Mouse (Mus musculus): ENCODE data around the gene Cd200r3. TPM values are rescaled to one million over a fixed set of nuclear protein-coding genes. Genes with fewer than 3 reads are reported as not detected.

Cd200r3 gene
- polyA plus RNA-seq, 1 experiment, result not detected

GRCm38 (mm10) chr16:45020669-45021309, 77.3 kb downstream of the Cd200r3 start:
- no peaks in the 10 kb centered on the region for H3K79me2 ChIP-seq (ENCODE audit: control insufficient read depth, insufficient read depth)
- TF ChIP-seq MYOD1 (IDR thresholded peaks at IDR 0.05; ENCODE audit: control insufficient read depth in 1 of 3, insufficient read length in 2 of 3, low read depth in 2 of 3) (no peak), REST (IDR thresholded peaks at IDR 0.05; ENCODE audit: insufficient read depth, insufficient read length) (no peak), POLR2AphosphoS2 (IDR thresholded peaks at IDR 0.05; ENCODE audit: insufficient read length, low read depth) (no peak), SRF (IDR thresholded peaks at IDR 0.05; ENCODE audit: control insufficient read depth, insufficient read length, low read depth) (no peak), E2F4 (IDR thresholded peaks at IDR 0.05; ENCODE audit: insufficient read depth) (no peak), TCF12 (IDR thresholded peaks at IDR 0.05; ENCODE audit: insufficient read depth, poor library complexity, severe bottlenecking) (no peak), MYOG (IDR thresholded peaks at IDR 0.05; ENCODE audit: control insufficient read depth in 1 of 3, insufficient read depth in 1 of 3, insufficient read length in 2 of 3, low read depth in 2 of 3) (no peak), MAX (IDR thresholded peaks at IDR 0.05; ENCODE audit: low read depth) (no peak), POLR2A (IDR thresholded peaks at IDR 0.05; ENCODE audit: insufficient read length, low read depth) (no peak), CEBPB (IDR thresholded peaks at IDR 0.05; ENCODE audit: insufficient read depth, poor library complexity, severe bottlenecking) (no peak), TCF3 (IDR thresholded peaks at IDR 0.05; ENCODE audit: insufficient read length, low read depth) (no peak), USF1 (IDR thresholded peaks at IDR 0.05; ENCODE audit: low read depth) (no peak)
- no peak overlapping the region for H3ac ChIP-seq (ENCODE audit: control insufficient read depth, insufficient read length)
- no peak overlapping the region for H3K4me3 ChIP-seq
- no peaks in the 10 kb centered on the region for H3K27me3 ChIP-seq (ENCODE audit: control insufficient read depth, insufficient read depth, insufficient read length)
- H3K36me3 ChIP-seq (ENCODE audit: control insufficient read depth, insufficient read depth), result no peaks in the 10 kb centered on the region
- no peak overlapping the region for H3K4me2 ChIP-seq (ENCODE audit: low read depth)

- Histone ChIP-seq H3K4me2 (ENCODE audit: low read depth) (no peak overlapping the region), H3ac (ENCODE audit: control insufficient read depth, insufficient read length) (no peak overlapping the region), H3K27me3 (ENCODE audit: control insufficient read depth, insufficient read depth, insufficient read length) (no peaks in the 10 kb centered on the region), H3K4me3 (no peak overlapping the region), H3K36me3 (ENCODE audit: control insufficient read depth, insufficient read depth) (no peaks in the 10 kb centered on the region), H3K79me2 (ENCODE audit: control insufficient read depth, insufficient read depth) (no peaks in the 10 kb centered on the region)
- TF ChIP-seq E2F4 (IDR thresholded peaks at IDR 0.05; ENCODE audit: insufficient read depth) (no peak), POLR2AphosphoS2 (IDR thresholded peaks at IDR 0.05; ENCODE audit: insufficient read length, low read depth) (no peak), REST (IDR thresholded peaks at IDR 0.05; ENCODE audit: insufficient read depth, insufficient read length) (no peak), MYOD1 (IDR thresholded peaks at IDR 0.05; ENCODE audit: control insufficient read depth in 1 of 3, insufficient read length in 2 of 3, low read depth in 2 of 3) (no peak), MYOG (IDR thresholded peaks at IDR 0.05; ENCODE audit: control insufficient read depth in 1 of 3, insufficient read depth in 1 of 3, insufficient read length in 2 of 3, low read depth in 2 of 3) (no peak), TCF3 (IDR thresholded peaks at IDR 0.05; ENCODE audit: insufficient read length, low read depth) (no peak), MAX (IDR thresholded peaks at IDR 0.05; ENCODE audit: low read depth) (no peak), CEBPB (IDR thresholded peaks at IDR 0.05; ENCODE audit: insufficient read depth, poor library complexity, severe bottlenecking) (no peak), SRF (IDR thresholded peaks at IDR 0.05; ENCODE audit: control insufficient read depth, insufficient read length, low read depth) (no peak), TCF12 (IDR thresholded peaks at IDR 0.05; ENCODE audit: insufficient read depth, poor library complexity, severe bottlenecking) (no peak)
Observed at GRCm38 (mm10) chr16:45021443-45021842, 78.0 kb downstream of the Cd200r3 start.

GRCm38 (mm10) chr16:45023904-45024303, 80.4 kb downstream of the Cd200r3 start:
- TF ChIP-seq MYOG (IDR thresholded peaks at IDR 0.05; ENCODE audit: control insufficient read depth in 1 of 3, insufficient read depth in 1 of 3, insufficient read length in 2 of 3, low read depth in 2 of 3) (no peak), USF1 (IDR thresholded peaks at IDR 0.05; ENCODE audit: low read depth) (no peak), REST (IDR thresholded peaks at IDR 0.05; ENCODE audit: insufficient read depth, insufficient read length) (no peak), TCF12 (IDR thresholded peaks at IDR 0.05; ENCODE audit: insufficient read depth, poor library complexity, severe bottlenecking) (no peak), CEBPB (IDR thresholded peaks at IDR 0.05; ENCODE audit: insufficient read depth, poor library complexity, severe bottlenecking) (no peak), MYOD1 (IDR thresholded peaks at IDR 0.05; ENCODE audit: control insufficient read depth in 1 of 3, insufficient read length in 2 of 3, low read depth in 2 of 3) (no peak), MAX (IDR thresholded peaks at IDR 0.05; ENCODE audit: low read depth) (no peak), POLR2A (IDR thresholded peaks at IDR 0.05; ENCODE audit: insufficient read length, low read depth) (no peak), TCF3 (IDR thresholded peaks at IDR 0.05; ENCODE audit: insufficient read length, low read depth) (no peak), POLR2AphosphoS2 (IDR thresholded peaks at IDR 0.05; ENCODE audit: insufficient read length, low read depth) (no peak), E2F4 (IDR thresholded peaks at IDR 0.05; ENCODE audit: insufficient read depth) (no peak)
- Histone ChIP-seq H3K4me3 (no peak overlapping the region), H3K79me2 (ENCODE audit: control insufficient read depth, insufficient read depth) (no peaks in the 10 kb centered on the region), H3ac (ENCODE audit: control insufficient read depth, insufficient read length) (no peak overlapping the region), H3K36me3 (ENCODE audit: control insufficient read depth, insufficient read depth) (no peaks in the 10 kb centered on the region), H3K4me2 (ENCODE audit: low read depth) (no peak overlapping the region), H3K27me3 (ENCODE audit: control insufficient read depth, insufficient read depth, insufficient read length) (no peaks in the 10 kb centered on the region)

- Histone ChIP-seq H3K4me2 (ENCODE audit: low read depth) (no peak overlapping the region), H3K36me3 (ENCODE audit: control insufficient read depth, insufficient read depth) (no peaks in the 10 kb centered on the region), H3K4me3 (no peak overlapping the region), H3ac (ENCODE audit: control insufficient read depth, insufficient read length) (no peak overlapping the region), H3K27me3 (ENCODE audit: control insufficient read depth, insufficient read depth, insufficient read length) (no peaks in the 10 kb centered on the region), H3K79me2 (ENCODE audit: control insufficient read depth, insufficient read depth) (no peaks in the 10 kb centered on the region)
- TF ChIP-seq E2F4 (IDR thresholded peaks at IDR 0.05; ENCODE audit: insufficient read depth) (no peak), USF1 (IDR thresholded peaks at IDR 0.05; ENCODE audit: low read depth) (no peak), SRF (IDR thresholded peaks at IDR 0.05; ENCODE audit: control insufficient read depth, insufficient read length, low read depth) (no peak), TCF3 (IDR thresholded peaks at IDR 0.05; ENCODE audit: insufficient read length, low read depth) (no peak), MYOD1 (IDR thresholded peaks at IDR 0.05; ENCODE audit: control insufficient read depth in 1 of 3, insufficient read length in 2 of 3, low read depth in 2 of 3) (no peak), CEBPB (IDR thresholded peaks at IDR 0.05; ENCODE audit: insufficient read depth, poor library complexity, severe bottlenecking) (no peak), TCF12 (IDR thresholded peaks at IDR 0.05; ENCODE audit: insufficient read depth, poor library complexity, severe bottlenecking) (no peak), MYOG (IDR thresholded peaks at IDR 0.05; ENCODE audit: control insufficient read depth in 1 of 3, insufficient read depth in 1 of 3, insufficient read length in 2 of 3, low read depth in 2 of 3) (no peak), REST (IDR thresholded peaks at IDR 0.05; ENCODE audit: insufficient read depth, insufficient read length) (no peak), MAX (IDR thresholded peaks at IDR 0.05; ENCODE audit: low read depth) (no peak), POLR2AphosphoS2 (IDR thresholded peaks at IDR 0.05; ENCODE audit: insufficient read length, low read depth) (no peak), POLR2A (IDR thresholded peaks at IDR 0.05; ENCODE audit: insufficient read length, low read depth) (no peak)
Observed at GRCm38 (mm10) chr16:45025321-45025720, 81.8 kb downstream of the Cd200r3 start.
